12 mouse cellular contexts compared by ENCODE assay signal in the genomic region with DNA sequence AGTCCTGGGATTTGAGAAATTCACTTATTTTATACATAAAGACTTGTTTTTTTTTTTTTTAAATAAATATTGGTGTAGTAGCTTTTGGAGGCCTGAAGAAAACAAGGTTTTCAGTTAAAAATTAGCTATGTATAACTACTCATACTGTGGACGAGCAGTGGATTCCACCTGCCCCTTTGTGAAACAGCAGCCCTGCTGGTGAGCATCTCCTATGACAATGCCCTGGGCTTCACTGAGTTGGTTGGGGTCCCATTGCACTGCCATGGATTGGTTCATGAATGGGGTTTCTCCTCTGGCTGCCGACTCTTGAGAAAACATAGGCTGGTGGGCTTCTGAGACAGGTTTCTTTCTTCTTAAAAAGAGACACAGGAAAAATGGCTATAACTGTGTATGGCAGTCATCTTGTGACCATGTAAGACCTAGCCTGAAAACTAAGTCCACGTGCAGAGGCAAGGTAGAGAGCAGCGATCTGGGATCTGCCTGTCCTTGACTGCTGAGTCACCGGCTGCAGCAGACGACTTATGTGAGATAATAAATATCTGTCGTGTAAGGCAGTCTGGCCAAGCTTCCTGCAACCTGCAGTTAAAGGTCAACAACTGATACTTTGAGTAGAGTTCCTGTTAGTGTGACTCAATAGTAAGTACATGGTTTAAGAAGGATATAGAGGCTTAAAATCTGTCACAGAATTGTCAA. TPM values are rescaled to one million over a fixed set of nuclear protein-coding genes. Genes with fewer than 3 reads are reported as not detected.
A peak's percentile ranks its signal among the peaks of the same experiment; 100 is the strongest.
DNase-seq lines count a peak whose midpoint lies in the region; ATAC-seq and TF ChIP-seq lines count a peak whose summit lies in the region.
"Had no signal": no experiment of that assay in that cellular context is flagged by ENCODE, and none has a peak within 500 bp of the region (broad histone marks: within the 10 kb centered on the region; RNA-seq: fewer than 3 reads in every experiment).

No protein-coding gene starts in this region.

- no peak for DNase-seq in lung, embryonic 14.5 days
- DNase-seq in lung, adult 2 months = no peak
- DNase-seq in c-Kit-positive CD71-positive TER-119-negative erythroid progenitor cells, embryonic 14.5 days (ENCODE audit: low read depth) = peak; percentile 72
- peak; percentile 89 to 92 (median 91) for DNase-seq in liver, embryonic 14.5 days (ENCODE audit: low read depth in 3 of 3, low spot score in 3 of 3)
- no peak for DNase-seq in gastrocnemius, adult 18-20 months (ENCODE audit: low spot score)
- no peak for DNase-seq in hindbrain, embryonic 11.5 days (ENCODE audit: low spot score)
- DNase-seq: cerebellum, postnatal 25 days; lung, postnatal 4 days; thymus, postnatal 14 days had no signal

- H3K27me3 ChIP-seq in lung, embryonic 14.5 days (ENCODE audit: insufficient read depth, low read length) = no peaks in the 10 kb centered on the region
- no peaks in the 10 kb centered on the region for H3K27me3 ChIP-seq in liver, embryonic 14.5 days (ENCODE audit: control insufficient read depth, insufficient read depth, low read length)
- no peaks in the 10 kb centered on the region for H3K27me3 ChIP-seq in stomach, embryonic 16.5 days (ENCODE audit: control insufficient read depth, insufficient read depth, low read length)
- H3K27me3 ChIP-seq in hindbrain, embryonic 11.5 days (ENCODE audit: control insufficient read depth, insufficient read depth, low read length) = no peaks in the 10 kb centered on the region
- no peaks in the 10 kb centered on the region for H3K27me3 ChIP-seq in hindbrain, embryonic 16.5 days (replicated peaks; ENCODE audit: control insufficient read depth, insufficient read depth, low read length)

- TF ChIP-seq CTCF in lung, embryonic 14.5 days (IDR thresholded peaks at IDR 0.05; ENCODE audit: low read depth) = no peak
- TF ChIP-seq CTCF in lung, adult 2 months (IDR thresholded peaks at IDR 0.05; ENCODE audit: insufficient read depth, low read length) = no peak
- TF ChIP-seq CTCF in liver, embryonic 14.5 days (IDR thresholded peaks at IDR 0.05; ENCODE audit: low read depth) = peak; percentile 62

- no peak for TF ChIP-seq POLR2A in lung, adult 2 months (IDR thresholded peaks at IDR 0.05; ENCODE audit: borderline replicate concordance, extremely low read depth, low read depth, low read length)

- H3K9ac ChIP-seq in lung, embryonic 14.5 days = no peak overlapping the region
- peak overlapping the region; percentile 67 for H3K9ac ChIP-seq in liver, embryonic 14.5 days (replicated peaks)
- no peak overlapping the region for H3K9ac ChIP-seq in stomach, embryonic 16.5 days (ENCODE audit: low read length)
- no peak overlapping the region for H3K9ac ChIP-seq in hindbrain, embryonic 11.5 days (ENCODE audit: low read depth, low read length)
- no peak overlapping the region for H3K9ac ChIP-seq in hindbrain, embryonic 16.5 days (ENCODE audit: low read depth, low read length)

- 46% methylated on average over 7 of the region's 7 CpGs for WGBS in lung, embryonic 14.5 days
- 42% methylated on average over 7 of the region's 7 CpGs for WGBS in lung, adult 2 months
- 8% methylated on average over 7 of the region's 7 CpGs for WGBS in liver, embryonic 14.5 days (ENCODE audit: insufficient replicate concordance)
- WGBS in stomach, embryonic 16.5 days = 42% methylated on average over 7 of the region's 7 CpGs
- WGBS in hindbrain, embryonic 11.5 days = 75% methylated on average over 7 of the region's 7 CpGs
- WGBS in hindbrain, embryonic 16.5 days = 72% methylated on average over 7 of the region's 7 CpGs

- TF ChIP-seq EP300 in liver, embryonic 14.5 days (IDR thresholded peaks at IDR 0.05; ENCODE audit: low read depth) = peak; percentile 100

- H3K36me3 ChIP-seq in lung, embryonic 14.5 days (ENCODE audit: insufficient read depth) = no peaks in the 10 kb centered on the region
- H3K36me3 ChIP-seq in liver, embryonic 14.5 days (replicated peaks; ENCODE audit: control insufficient read depth, insufficient read depth, low read depth) = no peaks in the 10 kb centered on the region
- H3K36me3 ChIP-seq in stomach, embryonic 16.5 days (ENCODE audit: control insufficient read depth, insufficient read depth, low read length) = no peaks in the 10 kb centered on the region
- H3K36me3 ChIP-seq in hindbrain, embryonic 11.5 days (ENCODE audit: control insufficient read depth, insufficient read depth, low read length) = no peaks in the 10 kb centered on the region
- no peaks in the 10 kb centered on the region for H3K36me3 ChIP-seq in hindbrain, embryonic 16.5 days (ENCODE audit: control insufficient read depth, insufficient read depth, low read length)

- no peaks in the 10 kb centered on the region for H3K9me3 ChIP-seq in lung, embryonic 14.5 days (ENCODE audit: low read depth, low read length)
- H3K9me3 ChIP-seq in liver, embryonic 14.5 days (ENCODE audit: control insufficient read depth, low read length) = no peaks in the 10 kb centered on the region
- H3K9me3 ChIP-seq in stomach, embryonic 16.5 days (replicated peaks; ENCODE audit: control insufficient read depth, low read length) = no peaks in the 10 kb centered on the region
- no peaks in the 10 kb centered on the region for H3K9me3 ChIP-seq in hindbrain, embryonic 11.5 days (ENCODE audit: control insufficient read depth, low read length)
- H3K9me3 ChIP-seq in hindbrain, embryonic 16.5 days (ENCODE audit: control insufficient read depth, low read length) = no peaks in the 10 kb centered on the region

- H3K4me1 ChIP-seq in lung, embryonic 14.5 days (ENCODE audit: insufficient read depth) = no peaks in the 10 kb centered on the region
- no peaks in the 10 kb centered on the region for H3K4me1 ChIP-seq in lung, adult 2 months (ENCODE audit: control insufficient read depth, insufficient read depth, low read length)
- peaks cover 22 to 34% of the 10 kb centered on the region in 2 experiments for H3K4me1 ChIP-seq in liver, embryonic 14.5 days (replicated peaks; ENCODE audit: control insufficient read depth in 2 of 2, insufficient read depth in 2 of 2, low read length in 1 of 2)
- H3K4me1 ChIP-seq in stomach, embryonic 16.5 days (ENCODE audit: control insufficient read depth, insufficient read depth, low read length) = no peaks in the 10 kb centered on the region
- no peaks in the 10 kb centered on the region for H3K4me1 ChIP-seq in hindbrain, embryonic 11.5 days (replicated peaks; ENCODE audit: control insufficient read depth, insufficient read depth, low read length)
- H3K4me1 ChIP-seq in hindbrain, embryonic 16.5 days (ENCODE audit: control insufficient read depth, insufficient read depth, low read depth, low read length) = no peaks in the 10 kb centered on the region

- peak; percentile 68 for ATAC-seq in lung, embryonic 14.5 days (ENCODE audit: insufficient read depth)
- ATAC-seq in liver, embryonic 14.5 days (ENCODE audit: insufficient read depth) = peak; percentile 94
- ATAC-seq in stomach, embryonic 16.5 days (ENCODE audit: insufficient read depth, low FRiP score) = peak; percentile 74
- ATAC-seq in hindbrain, embryonic 11.5 days (ENCODE audit: low FRiP score) = no peak
- ATAC-seq in hindbrain, embryonic 16.5 days = no peak

- H3K4me3 ChIP-seq in lung, embryonic 14.5 days (ENCODE audit: low read depth, low read length) = no peak overlapping the region
- no peak overlapping the region for H3K4me3 ChIP-seq in lung, adult 2 months (replicated peaks; ENCODE audit: extremely low read depth, low read depth, low read length)
- peak overlapping the region; percentile 53 to 79 for H3K4me3 ChIP-seq in liver, embryonic 14.5 days (ENCODE audit: insufficient read depth in 1 of 2, low read depth in 2 of 2, low read length in 2 of 2)
- no peak overlapping the region for H3K4me3 ChIP-seq in stomach, embryonic 16.5 days (replicated peaks; ENCODE audit: low read length)
- no peak overlapping the region for H3K4me3 ChIP-seq in hindbrain, embryonic 11.5 days (ENCODE audit: low read depth, low read length)
- no peak overlapping the region for H3K4me3 ChIP-seq in hindbrain, embryonic 16.5 days (ENCODE audit: low read length)

- H3K4me2 ChIP-seq in lung, embryonic 14.5 days = no peak overlapping the region
- H3K4me2 ChIP-seq in liver, embryonic 14.5 days (ENCODE audit: low read depth) = peak overlapping the region; percentile 63
- no peak overlapping the region for H3K4me2 ChIP-seq in stomach, embryonic 16.5 days (ENCODE audit: low read depth, low read length)
- H3K4me2 ChIP-seq in hindbrain, embryonic 11.5 days (replicated peaks; ENCODE audit: low read depth, low read length) = no peak overlapping the region
- no peak overlapping the region for H3K4me2 ChIP-seq in hindbrain, embryonic 16.5 days (ENCODE audit: low read length)

- H3K27ac ChIP-seq in lung, embryonic 14.5 days (ENCODE audit: low read depth) = no peak overlapping the region
- peak overlapping the region; percentile 99 for H3K27ac ChIP-seq in liver, embryonic 14.5 days
- H3K27ac ChIP-seq in stomach, embryonic 16.5 days (ENCODE audit: low read length) = no peak overlapping the region
- H3K27ac ChIP-seq in hindbrain, embryonic 11.5 days (ENCODE audit: low read depth, low read length) = no peak overlapping the region
- no peak overlapping the region for H3K27ac ChIP-seq in hindbrain, embryonic 16.5 days (ENCODE audit: low read depth, low read length)
- H3K27ac ChIP-seq: kidney, postnatal 0 days had no signal

RNA-seq across cellular contexts. Expression of gene Kif2a, which starts 41.3 kb away (rescaled TPM):
- polyA plus RNA-seq in lung, embryonic 14.5 days (2014; fragmentation: Nextera tagmentation; extraction: Ambion mirVana) = 27.2 and 29.1 TPM in 2 replicates
- 1.7 and 4.5 TPM in 2 replicates for polyA plus RNA-seq in lung, adult 2 months (2012; rRNA removed)
- 6.6 and 16.2 TPM in 2 replicates for polyA plus RNA-seq in liver, embryonic 14.5 days (2012; rRNA removed)
- polyA plus RNA-seq in liver, embryonic 14.5 days (2014; fragmentation: Nextera tagmentation; extraction: Ambion mirVana) = 19.2 and 25.2 TPM in 2 replicates
- polyA plus RNA-seq in stomach, embryonic 16.5 days (2015; fragmentation: Nextera tagmentation; extraction: Ambion mirVana) = 8.5 and 10.2 TPM in 2 replicates
- 10 to 100 TPM; 29.2 to 33.3 TPM for total RNA-seq in gastrocnemius, adult 18-20 months (2021)
- 29.7 and 30.5 TPM in 2 replicates for polyA plus RNA-seq in hindbrain, embryonic 11.5 days (2014; fragmentation: Nextera tagmentation; extraction: Ambion mirVana)
- 37.2 and 45.7 TPM in 2 replicates for polyA plus RNA-seq in hindbrain, embryonic 16.5 days (2015; fragmentation: Nextera tagmentation; extraction: Ambion mirVana)

Comparison
In these comparisons a context has a peak if more than half of its experiments do, and no peak if none do; other contexts are left out.
1. ATAC-seq: peak in lung, embryonic 14.5 days (single experiment), liver, embryonic 14.5 days (single experiment) and stomach, embryonic 16.5 days (single experiment); none in hindbrain, embryonic 11.5 days (single experiment) and hindbrain, embryonic 16.5 days (single experiment).
2. DNase-seq: peak in c-Kit-positive CD71-positive TER-119-negative erythroid progenitor cells, embryonic 14.5 days (single experiment) and liver, embryonic 14.5 days (3 of 3); none in lung, embryonic 14.5 days (single experiment), lung, adult 2 months (single experiment), gastrocnemius, adult 18-20 months (single experiment) and hindbrain, embryonic 11.5 days (single experiment).
3. H3K4me3 ChIP-seq: peak in liver, embryonic 14.5 days (2 of 2); none in lung, embryonic 14.5 days (single experiment), lung, adult 2 months (single experiment), stomach, embryonic 16.5 days (single experiment), hindbrain, embryonic 11.5 days (single experiment) and hindbrain, embryonic 16.5 days (single experiment).